Mouse (Mus musculus) heart, postnatal 36 days (tissue): ENCODE measurements around the gene Tox4. TPM values are rescaled to one million over a fixed set of nuclear protein-coding genes. Genes with fewer than 3 reads are reported as not detected.
A peak's percentile ranks its signal among the peaks of the same experiment; 100 is the strongest.
"Not testable (repeated sequence)": the region's sequence is repeated elsewhere in the genome, so short reads cannot be mapped to it uniquely, and the experiment has no call there.

Experiments
- DNase-seq, 2 experiments: peaks; one replicate each; pipeline ENCODE4 v3.0.0; 2021 to 2022
- intact Hi-C: fragments of 180-260 bp; cut with DNase I; formaldehyde crosslinking; loops from one replicate; pipeline ENCODE4 v1.15.1; 2025
- total RNA-seq, 2 experiments: library from RNA; stranded (reverse); gene quantifications; 2 replicates each; pipeline ENCODE4 v1.2.3; 2021

The Tox4 gene
- total RNA-seq, 2 experiments from 2014 or later, result 35.7 to 38.8 TPM

- intact Hi-C loops, result loop anchor here (10.0 kb wide), 1 partner anchor 206 kb away; the partner anchor contains the start of gene Hnrnpc
- DNase-seq, result not testable (repeated sequence)
Measured at GRCm38 (mm10) chr14:52310343-52310742, 31.4 kb downstream of the Tox4 start.

- intact Hi-C loops, result loop anchor here (10.0 kb wide), 1 partner anchor 206 kb away; the partner anchor contains the start of gene Hnrnpc
- no peak for DNase-seq
Measured at GRCm38 (mm10) chr14:52310906-52311305, 32.0 kb downstream of the Tox4 start.

- DNase-seq, result no peak
- intact Hi-C loops, result loop anchor here (10.0 kb wide), 1 partner anchor 209 kb away; the partner anchor contains the start of gene Hnrnpc
Measured at GRCm38 (mm10) chr14:52313931-52314807, 35.2 kb downstream of the Tox4 start.

- DNase-seq, result no peak
- intact Hi-C loops, result loop anchor here (10.0 kb wide), 1 partner anchor 210 kb away; the partner anchor contains the start of gene Hnrnpc
Measured at GRCm38 (mm10) chr14:52314808-52315150, 35.8 kb downstream of the Tox4 start.

GRCm38 (mm10) chr14:52315283-52315780 lies 36.4 kb downstream of the Tox4 start:
- intact Hi-C loops, result loop anchor here (10.0 kb wide), 1 partner anchor 211 kb away; the partner anchor contains the start of gene Hnrnpc
- DNase-seq, result no peak

- intact Hi-C loops, result loop anchor here (10.0 kb wide), 1 partner anchor 211 kb away; the partner anchor contains the start of gene Hnrnpc
- DNase-seq, result peak; percentile 62 to 67
Measured at GRCm38 (mm10) chr14:52315792-52316440, 37.0 kb downstream of the Tox4 start.

GRCm38 (mm10) chr14:52316441-52317225 lies 37.7 kb downstream of the Tox4 start:
- intact Hi-C loops, result loop anchor here (10.0 kb wide), 1 partner anchor 212 kb away; the partner anchor contains the start of gene Hnrnpc

GRCm38 (mm10) chr14:52319361-52319760 lies 40.4 kb downstream of the Tox4 start:
- no peak for DNase-seq
- intact Hi-C loops, result loop anchor here (10.0 kb wide), 1 partner anchor 215 kb away; the partner anchor contains the start of gene Hnrnpc

More at GRCm38 (mm10) chr14:52316441-52317225, 37.7 kb downstream of the Tox4 start:
- peak; percentile 12 to 18 for DNase-seq

- intact Hi-C loops, result no loop called here
- no peak for DNase-seq
Measured at GRCm38 (mm10) chr14:52325890-52326289, 46.9 kb downstream of the Tox4 start.

- DNase-seq, result no peak
- intact Hi-C loops, result no loop called here
Measured at GRCm38 (mm10) chr14:52327375-52327901, 48.5 kb downstream of the Tox4 start.

GRCm38 (mm10) chr14:52327910-52328812 lies 49.2 kb downstream of the Tox4 start, which contains the start of gene Sall2:
Gene Sall2 (minus strand): TSS chr14:52328762.
- DNase-seq, result no peak
- intact Hi-C loops, result no loop called here

- intact Hi-C loops, result no loop called here
- DNase-seq, result no peak
Measured at GRCm38 (mm10) chr14:52331069-52331750, 52.3 kb downstream of the Tox4 start.

- DNase-seq, result no peak
- intact Hi-C loops, result no loop called here
Measured at GRCm38 (mm10) chr14:52332171-52332570, 53.2 kb downstream of the Tox4 start.

GRCm38 (mm10) chr14:52338751-52339511 lies 60.0 kb downstream of the Tox4 start:
- DNase-seq, result peak; percentile 38 to 56
- intact Hi-C loops, result loop anchor here (1.0 kb wide), 1 partner anchor 44 kb away; no protein-coding TSS in a partner anchor

GRCm38 (mm10) chr14:52339512-52339852 lies 60.5 kb downstream of the Tox4 start:
- intact Hi-C loops, result no loop called here

More at GRCm38 (mm10) chr14:52339512-52339852, 60.5 kb downstream of the Tox4 start:
- no peak for DNase-seq
